Mouse (Mus musculus) retina, postnatal 1 day (tissue): ENCODE measurements around the gene Tmem165.

Experiments used
- DNase-seq: peaks from one replicate; pipeline ENCODE4 v3.0.0-alpha.2; 2012

Gene Tmem165

GRCm38 (mm10) chr5:76175051-76175450, 8.6 kb upstream of the Tmem165 start:
- no peak for DNase-seq

GRCm38 (mm10) chr5:76176411-76176810, 7.3 kb upstream of the Tmem165 start:
- no peak for DNase-seq

- DNase-seq = no peak
These were observed 6.8 kb upstream of the Tmem165 start for GRCm38 (mm10) chr5:76176841-76177240.

- DNase-seq = no peak
These were observed 6.0 kb upstream of the Tmem165 start for GRCm38 (mm10) chr5:76177664-76178063.

GRCm38 (mm10) chr5:76179171-76179570, 4.5 kb upstream of the Tmem165 start:
- DNase-seq = no peak

GRCm38 (mm10) chr5:76179791-76180190, 3.9 kb upstream of the Tmem165 start:
- no peak for DNase-seq

GRCm38 (mm10) chr5:76182326-76182725, 1.4 kb upstream of the Tmem165 start:
- DNase-seq = no peak

GRCm38 (mm10) chr5:76183043-76183749, 484 bp upstream of the Tmem165 start:
- DNase-seq = no peak

- DNase-seq = peak; percentile 83
These were observed 803 bp downstream of the Tmem165 start for GRCm38 (mm10) chr5:76184286-76185080.

GRCm38 (mm10) chr5:76187885-76188284, 4.2 kb downstream of the Tmem165 start:
- DNase-seq = no peak

- DNase-seq = no peak
These were observed 6.9 kb downstream of the Tmem165 start for GRCm38 (mm10) chr5:76190609-76191008.

GRCm38 (mm10) chr5:76193075-76193474, 9.4 kb downstream of the Tmem165 start:
- no peak for DNase-seq

- DNase-seq = no peak
These were observed 10.8 kb downstream of the Tmem165 start for GRCm38 (mm10) chr5:76194377-76194945.

- no peak for DNase-seq
These were observed 15.7 kb downstream of the Tmem165 start for GRCm38 (mm10) chr5:76199346-76199745.

- DNase-seq = no peak
These were observed 19.5 kb downstream of the Tmem165 start for GRCm38 (mm10) chr5:76203171-76203570.

GRCm38 (mm10) chr5:76205886-76206285, 22.2 kb downstream of the Tmem165 start:
- no peak for DNase-seq

GRCm38 (mm10) chr5:76208066-76208465, 24.4 kb downstream of the Tmem165 start:
- no peak for DNase-seq

- no peak for DNase-seq
These were observed 33.0 kb downstream of the Tmem165 start for GRCm38 (mm10) chr5:76216691-76217090.

- DNase-seq = no peak
These were observed 47.6 kb downstream of the Tmem165 start for GRCm38 (mm10) chr5:76231171-76231855.

- no peak for DNase-seq
These were observed 59.6 kb downstream of the Tmem165 start for GRCm38 (mm10) chr5:76243274-76243673.

- no peak for DNase-seq
These were observed 60.2 kb downstream of the Tmem165 start for GRCm38 (mm10) chr5:76243929-76244328.

GRCm38 (mm10) chr5:76244430-76244829, 60.8 kb downstream of the Tmem165 start:
- no peak for DNase-seq

GRCm38 (mm10) chr5:76245419-76245818, 61.7 kb downstream of the Tmem165 start:
- DNase-seq = no peak
